34 mouse cellular contexts compared by ENCODE assay signal in genomic region chr3:84126721-84127120, GRCm38 (mm10). TPM values are rescaled to one million over a fixed set of nuclear protein-coding genes. Genes with fewer than 3 reads are reported as not detected.
A peak's percentile ranks its signal among the peaks of the same experiment; 100 is the strongest.
DNase-seq lines count a peak whose midpoint lies in the region; ATAC-seq and TF ChIP-seq lines count a peak whose summit lies in the region.
"Had no signal": no experiment of that assay in that cellular context is flagged by ENCODE, and none has a peak within 500 bp of the region (broad histone marks: within the 10 kb centered on the region; RNA-seq: fewer than 3 reads in every experiment).

No protein-coding gene starts in this region.

- no peak overlapping the region for H3K4me2 ChIP-seq in kidney, embryonic 16.5 days (replicated peaks; ENCODE audit: low read depth, low read length)
- H3K4me2 ChIP-seq: embryonic facial prominence, embryonic 15.5 days; forebrain, embryonic 12.5 days; heart, embryonic 12.5 days; hindbrain, embryonic 13.5 days; liver, embryonic 12.5 days; midbrain, embryonic 13.5 days had no signal

- no peak for DNase-seq in kidney, adult 2 months
- DNase-seq in induced T-regulatory cell, adult 2 months (ENCODE audit: low read depth) = peak; percentile 50
- peak; percentile 62 for DNase-seq in splenic B cell, adult 2 months (ENCODE audit: low read depth, low spot score)
- DNase-seq in layer of hippocampus, adult 8-10 months (ENCODE audit: low spot score in 2 of 2) = no peak
- no peak for DNase-seq in thymus, postnatal 14 days
- DNase-seq: adrenal gland, postnatal 14 days; cerebellum, adult 18-20 months; cerebellum, postnatal 10 days; gastrocnemius, postnatal 36 days; heart, adult 2 months; heart, postnatal 4 days; kidney, postnatal 25 days; liver, postnatal 0 days; lung, postnatal 36 days; right cerebral cortex, postnatal 4 days; thymus, adult 18-20 months; thymus, postnatal 4 days had no signal

- 80% methylated on average over 3 of the region's 3 CpGs for WGBS in kidney, embryonic 16.5 days
- WGBS in kidney, adult 2 months = 90% methylated on average over 3 of the region's 3 CpGs

- no peak for ATAC-seq in kidney, embryonic 16.5 days (ENCODE audit: low FRiP score, low TSS enrichment)
- ATAC-seq in CD4-positive, CD25-positive, alpha-beta regulatory T cell, adult 4 months = peak; percentile 50
- ATAC-seq: intestine, postnatal 0 days; liver, embryonic 12.5 days; liver, postnatal 0 days; midbrain, embryonic 13.5 days had no signal

- TF ChIP-seq CTCF in kidney, adult 2 months (conservative IDR thresholded peaks at IDR 0.05; ENCODE audit: insufficient read depth, insufficient read length, low read depth, low read length) = no peak

- H3K36me3 ChIP-seq in kidney, embryonic 16.5 days (ENCODE audit: insufficient read depth, low read length) = no peaks in the 10 kb centered on the region
- H3K36me3 ChIP-seq in kidney, adult 2 months (ENCODE audit: control insufficient read depth, insufficient read depth, low read length) = no peaks in the 10 kb centered on the region
- H3K36me3 ChIP-seq in splenic B cell, adult 2 months (ENCODE audit: control insufficient read depth, insufficient read depth, low read length, poor library complexity, severe bottlenecking) = no peaks in the 10 kb centered on the region
- H3K36me3 ChIP-seq: embryonic facial prominence, embryonic 10.5 days; embryonic facial prominence, embryonic 15.5 days; forebrain, embryonic 12.5 days; heart, embryonic 12.5 days; hindbrain, embryonic 13.5 days; liver, embryonic 12.5 days; midbrain, embryonic 13.5 days had no signal

- H3K9ac ChIP-seq in kidney, embryonic 16.5 days (replicated peaks; ENCODE audit: low read length) = no peak overlapping the region
- H3K9ac ChIP-seq: embryonic facial prominence, embryonic 15.5 days; forebrain, embryonic 12.5 days; heart, embryonic 12.5 days; hindbrain, embryonic 13.5 days; liver, embryonic 12.5 days; liver, postnatal 0 days; midbrain, embryonic 13.5 days had no signal

- no peak for TF ChIP-seq POLR2A in kidney, adult 2 months (IDR thresholded peaks at IDR 0.05; ENCODE audit: low read depth, low read length)

- H3K27ac ChIP-seq in kidney, embryonic 16.5 days (ENCODE audit: low read length) = peak overlapping the region; percentile 29; the same call in 1 of the 2 replicates
- H3K27ac ChIP-seq in kidney, adult 2 months (ENCODE audit: insufficient read depth, low read depth, low read length) = no peak overlapping the region
- H3K27ac ChIP-seq: embryonic facial prominence, embryonic 15.5 days; forebrain, embryonic 12.5 days; heart, adult 2 months; hindbrain, embryonic 13.5 days; layer of hippocampus, adult 2 months; liver, embryonic 12.5 days; midbrain, embryonic 13.5 days; stomach, postnatal 0 days had no signal

- no peaks in the 10 kb centered on the region for H3K9me3 ChIP-seq in kidney, embryonic 16.5 days (ENCODE audit: low read length)
- H3K9me3 ChIP-seq: embryonic facial prominence, embryonic 10.5 days; embryonic facial prominence, embryonic 15.5 days; forebrain, embryonic 12.5 days; G1E; heart, embryonic 12.5 days; hindbrain, embryonic 13.5 days; liver, embryonic 12.5 days; midbrain, embryonic 13.5 days had no signal

- no peak overlapping the region for H3K4me3 ChIP-seq in kidney, embryonic 16.5 days (ENCODE audit: low read length)
- H3K4me3 ChIP-seq in kidney, adult 2 months (ENCODE audit: insufficient read depth, low read depth, low read length) = no peak overlapping the region
- H3K4me3 ChIP-seq: embryonic facial prominence, embryonic 10.5 days; embryonic facial prominence, embryonic 15.5 days; forebrain, embryonic 12.5 days; heart, adult 2 months; heart, embryonic 12.5 days; hindbrain, embryonic 13.5 days; layer of hippocampus, adult 2 months; liver, embryonic 12.5 days; midbrain, embryonic 13.5 days had no signal

- H3K4me1 ChIP-seq in kidney, embryonic 16.5 days (ENCODE audit: insufficient read depth, low read length) = peaks cover 21% of the 10 kb centered on the region
- no peaks in the 10 kb centered on the region; the same call in 1 of the 2 replicates for H3K4me1 ChIP-seq in kidney, adult 2 months (ENCODE audit: control insufficient read depth, insufficient read depth, low read length)
- H3K4me1 ChIP-seq: forebrain, embryonic 12.5 days; heart, embryonic 12.5 days; hindbrain, embryonic 13.5 days; midbrain, embryonic 13.5 days had no signal

- H3K27me3 ChIP-seq in kidney, embryonic 16.5 days (ENCODE audit: insufficient read depth, low read length) = no peaks in the 10 kb centered on the region
- no peaks in the 10 kb centered on the region; the same call in 1 of the 2 replicates for H3K27me3 ChIP-seq in kidney, adult 2 months (replicated peaks; ENCODE audit: control insufficient read depth, insufficient read depth, low read length)
- no peaks in the 10 kb centered on the region for H3K27me3 ChIP-seq in splenic B cell, adult 2 months (ENCODE audit: control insufficient read depth, insufficient read depth, low read length, poor library complexity, severe bottlenecking)
- H3K27me3 ChIP-seq: embryonic facial prominence, embryonic 15.5 days; forebrain, embryonic 12.5 days; heart, embryonic 12.5 days; hindbrain, embryonic 13.5 days; liver, embryonic 12.5 days; midbrain, embryonic 13.5 days had no signal

RNA-seq across cellular contexts. Expression of gene Mnd1, which starts 28.9 kb away (rescaled TPM):
- 13.3 and 14.3 TPM in 2 replicates for polyA plus RNA-seq in kidney, embryonic 16.5 days (2015; fragmentation: Nextera tagmentation; extraction: Ambion mirVana)
- polyA plus RNA-seq in kidney, adult 2 months (2012; rRNA removed) = 0.54 and 0.72 TPM in 2 replicates
- polyA plus RNA-seq in CD4-positive, CD25-positive, alpha-beta regulatory T cell, adult 4 months (2017; shearing (Covaris generic)) = 1 to 10 TPM in 1 of 2 experiments, not detected in 1; 2.9 TPM
- total RNA-seq in layer of hippocampus, adult 8-10 months (2022) = 1 to 10 TPM; 1.4 to 2.2 (median 1.9) TPM

RNA-seq across cellular contexts. Expression of gene Gm6525, which starts 47.2 kb away (rescaled TPM):
- 0.77 and 0.80 TPM in 2 replicates for polyA plus RNA-seq in kidney, embryonic 16.5 days (2015; fragmentation: Nextera tagmentation; extraction: Ambion mirVana)
- not detected in 2 replicates for polyA plus RNA-seq in kidney, adult 2 months (2012; rRNA removed)
- 1 to 10 TPM in 1 of 2 experiments, under 1 TPM in 1; 0.35 to 1.1 TPM for polyA plus RNA-seq in CD4-positive, CD25-positive, alpha-beta regulatory T cell, adult 4 months (2017; shearing (Covaris generic))
- not detected for total RNA-seq in layer of hippocampus, adult 8-10 months (2022)
- total RNA-seq: gastrocnemius, postnatal 36 days; heart, adult 2 months; heart, postnatal 4 days; layer of hippocampus, adult 2 months; layer of hippocampus, postnatal 25 days; left cerebral cortex, adult 8-10 months; left cerebral cortex, postnatal 36 days had no signal
- polyA plus RNA-seq: cortical plate, adult 2 months; G1E; heart, adult 2 months; heart, embryonic 12.5 days; liver, embryonic 12.5 days had no signal

Comparison
In these comparisons a context has a peak if more than half of its experiments do, and no peak if none do; other contexts are left out.
1. DNase-seq: peak in induced T-regulatory cell, adult 2 months (single experiment) and splenic B cell, adult 2 months (single experiment); none in kidney, adult 2 months (single experiment), layer of hippocampus, adult 8-10 months (0 of 2) and thymus, postnatal 14 days (single experiment).